Mouse (Mus musculus): ENCODE measurements around the gene Sidt1. TPM values are rescaled to one million over a fixed set of nuclear protein-coding genes. Genes with fewer than 3 reads are reported as not detected.

Gene Sidt1
- polyA plus RNA-seq, 1 experiment from 2014 or later = 0.45 TPM

GRCm38 (mm10) chr16:44200146-44200545 is 132.8 kb downstream of the Sidt1 start:
- no peak for ATAC-seq (ENCODE audit: insufficient number of reproducible peaks, insufficient read depth, low FRiP score, low TSS enrichment)
- H3K36me3 ChIP-seq = peaks cover 23% of the 10 kb centered on the region
- 97% methylated on average over 4 of the region's 4 CpGs for WGBS
- H3K9me3 ChIP-seq = no peaks in the 10 kb centered on the region
- no peaks in the 10 kb centered on the region for H3K27me3 ChIP-seq
- H3K4me1 ChIP-seq = no peaks in the 10 kb centered on the region
- H3K9ac ChIP-seq = no peak overlapping the region
- no peak overlapping the region for H3K27ac ChIP-seq
- no peak overlapping the region for H3K4me2 ChIP-seq (replicated peaks)
- no peak overlapping the region for H3K4me3 ChIP-seq

- no peak overlapping the region for H3K9ac ChIP-seq
- no peak for ATAC-seq (ENCODE audit: insufficient number of reproducible peaks, insufficient read depth, low FRiP score, low TSS enrichment)
- no peak overlapping the region for H3K4me3 ChIP-seq
- no peaks in the 10 kb centered on the region for H3K4me1 ChIP-seq
- no peak overlapping the region for H3K4me2 ChIP-seq (replicated peaks)
- H3K36me3 ChIP-seq = peaks cover 23% of the 10 kb centered on the region
- no peaks in the 10 kb centered on the region for H3K27me3 ChIP-seq
- 91% methylated on average over 14 of the region's 14 CpGs for WGBS
- H3K27ac ChIP-seq = no peak overlapping the region
- H3K9me3 ChIP-seq = no peaks in the 10 kb centered on the region
Observed at GRCm38 (mm10) chr16:44199066-44199703, 133.8 kb downstream of the Sidt1 start.

- Histone ChIP-seq H3K4me3 (no peak overlapping the region), H3K9me3 (peaks cover 4% of the 10 kb centered on the region; the same call in 1 of the 2 replicates), H3K27ac (no peak overlapping the region), H3K4me1 (no peaks in the 10 kb centered on the region), H3K9ac (no peak overlapping the region), H3K27me3 (no peaks in the 10 kb centered on the region), H3K4me2 (replicated peaks) (no peak overlapping the region), H3K36me3 (peaks cover 11% of the 10 kb centered on the region; the same call in 1 of the 2 replicates)
- ATAC-seq (ENCODE audit: insufficient number of reproducible peaks, insufficient read depth, low FRiP score, low TSS enrichment) = no peak
- 95% methylated on average over 2 of the region's 2 CpGs for WGBS
Observed at GRCm38 (mm10) chr16:44190968-44191367, 142.0 kb downstream of the Sidt1 start.

Other genes starting within 250 kb of the Sidt1 start
- gene Atp6v1a, start 193.5 kb downstream of the Sidt1 start, polyA plus RNA-seq (2016; fragmentation: Nextera tagmentation; extraction: Ambion mirVana) = 40.7 and 44.9 TPM in 2 replicates
- 114 and 125 TPM in 2 replicates for gene Naa50, start 193.4 kb downstream of the Sidt1 start, polyA plus RNA-seq (2016; fragmentation: Nextera tagmentation; extraction: Ambion mirVana)
- gene Usf3, start 159.9 kb downstream of the Sidt1 start, polyA plus RNA-seq (2016; fragmentation: Nextera tagmentation; extraction: Ambion mirVana) = 3.4 and 3.5 TPM in 2 replicates
- 29.2 and 34.2 TPM in 2 replicates for gene Spice1, start 13.9 kb upstream of the Sidt1 start, polyA plus RNA-seq (2016; fragmentation: Nextera tagmentation; extraction: Ambion mirVana)
- gene Cfap44, start 61.6 kb upstream of the Sidt1 start, polyA plus RNA-seq (2016; fragmentation: Nextera tagmentation; extraction: Ambion mirVana) = 0.79 and 1.2 TPM in 2 replicates
- gene Boc, start 225.7 kb upstream of the Sidt1 start, polyA plus RNA-seq (2016; fragmentation: Nextera tagmentation; extraction: Ambion mirVana) = 37.1 and 37.3 TPM in 2 replicates